Mouse (Mus musculus): Measurements from ENCODE around the gene Hba-x. TPM values are rescaled to one million over a fixed set of nuclear protein-coding genes. Genes with fewer than 3 reads are reported as not detected.

Gene Hba-x
- polyA plus RNA-seq, 1 experiment = not detected

- 0 out of 2 replicates have a peak, but pooled peaks cover 4% of the 10 kb centered on the region for H3K36me3 ChIP-seq (ENCODE audit: control insufficient read depth, insufficient read depth, low read length, poor library complexity, severe bottlenecking)
- no peaks in the 10 kb centered on the region for H3K9me3 ChIP-seq (replicated peaks; ENCODE audit: control insufficient read depth, insufficient read depth, low read length, poor library complexity, severe bottlenecking)
- H3K4me1 ChIP-seq (ENCODE audit: control insufficient read depth, insufficient read depth, low read length) = no peaks in the 10 kb centered on the region
- no peak for TF ChIP-seq CTCF (IDR thresholded peaks at IDR 0.05; ENCODE audit: low read depth, low read length)
- TF ChIP-seq POLR2A (IDR thresholded peaks at IDR 0.05; ENCODE audit: insufficient read depth, low read length) = no peak
- no peak for TF ChIP-seq EP300 (IDR thresholded peaks at IDR 0.05; ENCODE audit: insufficient read depth, low read depth, low read length)
- no peaks in the 10 kb centered on the region for H3K27me3 ChIP-seq (ENCODE audit: control insufficient read depth, insufficient read depth, low read length, poor library complexity, severe bottlenecking)
- no peak overlapping the region for H3K4me3 ChIP-seq (ENCODE audit: low read depth, low read length)
- H3K9ac ChIP-seq (ENCODE audit: low read depth, poor library complexity, severe bottlenecking) = no peak overlapping the region
- H3K27ac ChIP-seq (ENCODE audit: insufficient read depth, low read length) = no peak overlapping the region
These were observed 23.1 kb upstream of the Hba-x start for GRCm38 (mm10) chr11:32253121-32253520.

DNA sequence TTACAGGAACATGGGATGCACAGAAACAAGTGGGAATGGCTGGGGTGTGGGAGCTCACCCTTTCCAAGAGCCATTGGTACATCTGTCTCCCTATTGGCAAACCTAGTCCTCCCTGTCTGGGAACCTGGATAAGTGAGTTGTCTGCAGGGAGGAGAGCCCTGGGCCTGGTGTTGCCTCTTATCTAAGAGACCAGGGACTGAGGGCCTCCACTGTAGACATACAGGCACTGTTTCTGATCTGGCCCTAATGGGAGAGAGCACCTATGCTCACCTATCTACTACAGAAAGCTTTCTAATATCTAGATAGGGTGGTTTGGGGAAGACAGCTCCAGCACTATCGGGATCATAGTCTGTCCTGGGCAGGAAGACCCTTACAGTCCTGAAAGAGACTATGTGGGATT lies 20.1 kb upstream of the Hba-x start:
- TF ChIP-seq CTCF (IDR thresholded peaks at IDR 0.05; ENCODE audit: low read depth, low read length) (no peak), POLR2A (IDR thresholded peaks at IDR 0.05; ENCODE audit: insufficient read depth, low read length) (no peak), EP300 (IDR thresholded peaks at IDR 0.05; ENCODE audit: insufficient read depth, low read depth, low read length) (no peak)
- H3K4me3 ChIP-seq (ENCODE audit: low read depth, low read length) = no peak overlapping the region
- no peak overlapping the region for H3K9ac ChIP-seq (ENCODE audit: low read depth, poor library complexity, severe bottlenecking)
- H3K4me1 ChIP-seq (ENCODE audit: control insufficient read depth, insufficient read depth, low read length) = no peaks in the 10 kb centered on the region
- no peaks in the 10 kb centered on the region for H3K27me3 ChIP-seq (ENCODE audit: control insufficient read depth, insufficient read depth, low read length, poor library complexity, severe bottlenecking)
- H3K9me3 ChIP-seq (replicated peaks; ENCODE audit: control insufficient read depth, insufficient read depth, low read length, poor library complexity, severe bottlenecking) = no peaks in the 10 kb centered on the region
- no peak overlapping the region for H3K27ac ChIP-seq (ENCODE audit: insufficient read depth, low read length)
- 0 out of 2 replicates have a peak, but pooled peaks cover 2% of the 10 kb centered on the region for H3K36me3 ChIP-seq (ENCODE audit: control insufficient read depth, insufficient read depth, low read length, poor library complexity, severe bottlenecking)

GRCm38 (mm10) chr11:32256566-32256965 lies 19.6 kb upstream of the Hba-x start:
- no peaks in the 10 kb centered on the region for H3K9me3 ChIP-seq (replicated peaks; ENCODE audit: control insufficient read depth, insufficient read depth, low read length, poor library complexity, severe bottlenecking)
- no peak overlapping the region for H3K27ac ChIP-seq (ENCODE audit: insufficient read depth, low read length)
- H3K27me3 ChIP-seq (ENCODE audit: control insufficient read depth, insufficient read depth, low read length, poor library complexity, severe bottlenecking) = no peaks in the 10 kb centered on the region
- H3K36me3 ChIP-seq (ENCODE audit: control insufficient read depth, insufficient read depth, low read length, poor library complexity, severe bottlenecking) = 0 out of 2 replicates have a peak, but pooled peaks cover 2% of the 10 kb centered on the region
- H3K4me3 ChIP-seq (ENCODE audit: low read depth, low read length) = no peak overlapping the region
- TF ChIP-seq POLR2A (IDR thresholded peaks at IDR 0.05; ENCODE audit: insufficient read depth, low read length) (no peak), CTCF (IDR thresholded peaks at IDR 0.05; ENCODE audit: low read depth, low read length) (no peak), EP300 (IDR thresholded peaks at IDR 0.05; ENCODE audit: insufficient read depth, low read depth, low read length) (no peak)
- H3K4me1 ChIP-seq (ENCODE audit: control insufficient read depth, insufficient read depth, low read length) = no peaks in the 10 kb centered on the region
- no peak overlapping the region for H3K9ac ChIP-seq (ENCODE audit: low read depth, poor library complexity, severe bottlenecking)

DNA sequence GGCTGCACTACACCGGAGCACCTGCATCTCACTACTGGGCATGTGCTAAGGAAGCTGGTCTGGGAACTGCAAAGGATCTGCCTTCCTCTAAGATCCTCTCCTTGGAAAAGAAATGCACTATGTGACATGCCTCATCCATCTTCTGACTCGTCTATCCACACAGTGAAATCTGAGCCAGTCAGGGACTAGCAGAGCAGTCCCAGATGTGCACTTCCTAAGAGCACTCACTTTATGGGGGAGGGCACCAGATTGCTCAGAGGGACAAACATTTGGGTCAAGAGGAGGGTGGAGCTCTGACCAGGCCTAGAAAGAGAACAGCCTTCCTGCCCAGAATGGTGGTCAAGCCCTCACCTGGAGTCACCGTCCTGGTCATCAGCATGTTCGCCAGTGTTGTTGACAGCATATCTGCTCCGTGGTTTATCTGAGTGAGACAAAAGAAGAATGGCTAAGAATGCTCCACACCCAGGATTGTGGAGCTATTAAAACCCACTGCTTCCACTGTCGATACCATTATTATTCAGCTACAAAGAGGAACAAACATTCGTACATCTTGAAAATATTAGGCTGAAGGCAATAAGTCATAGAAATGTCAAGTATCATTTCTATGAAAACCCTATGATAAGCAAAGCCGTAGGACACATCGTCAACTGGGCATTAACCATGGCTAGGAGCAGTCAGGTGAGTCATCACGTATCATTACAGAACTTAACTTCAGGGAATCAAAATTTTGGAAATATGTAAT lies 13.4 kb upstream of the Hba-x start:
- Histone ChIP-seq H3K27me3 (ENCODE audit: control insufficient read depth, insufficient read depth, low read length, poor library complexity, severe bottlenecking) (no peaks in the 10 kb centered on the region), H3K9me3 (replicated peaks; ENCODE audit: control insufficient read depth, insufficient read depth, low read length, poor library complexity, severe bottlenecking) (no peaks in the 10 kb centered on the region), H3K4me1 (ENCODE audit: control insufficient read depth, insufficient read depth, low read length) (no peaks in the 10 kb centered on the region), H3K36me3 (ENCODE audit: control insufficient read depth, insufficient read depth, low read length, poor library complexity, severe bottlenecking) (no peaks in the 10 kb centered on the region), H3K27ac (ENCODE audit: insufficient read depth, low read length) (no peak overlapping the region), H3K9ac (ENCODE audit: low read depth, poor library complexity, severe bottlenecking) (no peak overlapping the region), H3K4me3 (ENCODE audit: low read depth, low read length) (no peak overlapping the region)
- no peak for TF ChIP-seq CTCF (IDR thresholded peaks at IDR 0.05; ENCODE audit: low read depth, low read length)
- TF ChIP-seq POLR2A (IDR thresholded peaks at IDR 0.05; ENCODE audit: insufficient read depth, low read length) = no peak
- TF ChIP-seq EP300 (IDR thresholded peaks at IDR 0.05; ENCODE audit: insufficient read depth, low read depth, low read length) = no peak

GRCm38 (mm10) chr11:32265117-32265738 lies 11.0 kb upstream of the Hba-x start:
- H3K9ac ChIP-seq (ENCODE audit: low read depth, poor library complexity, severe bottlenecking) = no peak overlapping the region
- H3K36me3 ChIP-seq (ENCODE audit: control insufficient read depth, insufficient read depth, low read length, poor library complexity, severe bottlenecking) = no peaks in the 10 kb centered on the region
- no peak overlapping the region for H3K4me3 ChIP-seq (ENCODE audit: low read depth, low read length)
- H3K27me3 ChIP-seq (ENCODE audit: control insufficient read depth, insufficient read depth, low read length, poor library complexity, severe bottlenecking) = no peaks in the 10 kb centered on the region
- TF ChIP-seq EP300 (IDR thresholded peaks at IDR 0.05; ENCODE audit: insufficient read depth, low read depth, low read length) (no peak), POLR2A (IDR thresholded peaks at IDR 0.05; ENCODE audit: insufficient read depth, low read length) (no peak), CTCF (IDR thresholded peaks at IDR 0.05; ENCODE audit: low read depth, low read length) (no peak)
- H3K4me1 ChIP-seq (ENCODE audit: control insufficient read depth, insufficient read depth, low read length) = no peaks in the 10 kb centered on the region
- H3K27ac ChIP-seq (ENCODE audit: insufficient read depth, low read length) = no peak overlapping the region
- no peaks in the 10 kb centered on the region for H3K9me3 ChIP-seq (replicated peaks; ENCODE audit: control insufficient read depth, insufficient read depth, low read length, poor library complexity, severe bottlenecking)

- Histone ChIP-seq H3K4me1 (ENCODE audit: control insufficient read depth, insufficient read depth, low read length) (no peaks in the 10 kb centered on the region), H3K27me3 (ENCODE audit: control insufficient read depth, insufficient read depth, low read length, poor library complexity, severe bottlenecking) (no peaks in the 10 kb centered on the region), H3K36me3 (ENCODE audit: control insufficient read depth, insufficient read depth, low read length, poor library complexity, severe bottlenecking) (no peaks in the 10 kb centered on the region), H3K9ac (ENCODE audit: low read depth, poor library complexity, severe bottlenecking) (peak overlapping the region; percentile 91), H3K4me3 (ENCODE audit: low read depth, low read length) (no peak overlapping the region), H3K9me3 (replicated peaks; ENCODE audit: control insufficient read depth, insufficient read depth, low read length, poor library complexity, severe bottlenecking) (no peaks in the 10 kb centered on the region), H3K27ac (ENCODE audit: insufficient read depth, low read length) (no peak overlapping the region)
- TF ChIP-seq EP300 (IDR thresholded peaks at IDR 0.05; ENCODE audit: insufficient read depth, low read depth, low read length) (no peak), CTCF (IDR thresholded peaks at IDR 0.05; ENCODE audit: low read depth, low read length) (no peak), POLR2A (IDR thresholded peaks at IDR 0.05; ENCODE audit: insufficient read depth, low read length) (no peak)
These were observed 10.0 kb upstream of the Hba-x start for GRCm38 (mm10) chr11:32266194-32266593.
